Comparison of ENCODE assay signal across 24 mouse cellular contexts in genomic region chr11:43656464-43656863, GRCm38 (mm10). TPM values are rescaled to one million over a fixed set of nuclear protein-coding genes. Genes with fewer than 3 reads are reported as not detected.
DNase-seq lines count a peak whose midpoint lies in the region; ATAC-seq and TF ChIP-seq lines count a peak whose summit lies in the region.
"Had no signal": no experiment of that assay in that cellular context is flagged by ENCODE, and none has a peak within 500 bp of the region (broad histone marks: within the 10 kb centered on the region; RNA-seq: fewer than 3 reads in every experiment).

No protein-coding gene starts in this region.

- dilution Hi-C loops in CH12.LX (cut with MboI; ENCODE audit: extremely low pct_ligation_motif_present, extremely low pct_unique_long_range_greater_than_20kb, low sequenced_read_pairs) = no loop called here

- ATAC-seq in kidney, embryonic 14.5 days (ENCODE audit: low FRiP score, low TSS enrichment) = peak; percentile 46; the same call in 1 of the 2 replicates
- 0 out of 2 replicates have a peak, but pooled peaks have one; percentile 29 for ATAC-seq in megakaryocyte progenitor cell, adult 5-6 weeks (replicated peaks; ENCODE audit: poor library complexity)
- ATAC-seq in forebrain, embryonic 14.5 days = no peak

- no peaks in the 10 kb centered on the region for H3K36me3 ChIP-seq in kidney, embryonic 14.5 days (ENCODE audit: control insufficient read depth, insufficient read depth, low read length)
- no peaks in the 10 kb centered on the region for H3K36me3 ChIP-seq in CH12.LX (replicated peaks in 1 of 2; ENCODE audit: control insufficient read depth in 1 of 2, insufficient read depth in 1 of 2, low read length in 1 of 2)
- H3K36me3 ChIP-seq in forebrain, embryonic 14.5 days (ENCODE audit: control insufficient read depth, insufficient read depth, low read length) = no peaks in the 10 kb centered on the region
- H3K36me3 ChIP-seq: embryonic facial prominence, embryonic 12.5 days; lung, embryonic 15.5 days; neural tube, embryonic 13.5 days had no signal

- no peak overlapping the region for H3K9ac ChIP-seq in kidney, embryonic 14.5 days (ENCODE audit: low read depth, low read length)
- H3K9ac ChIP-seq in CH12.LX (ENCODE audit: insufficient read depth, low read depth) = no peak overlapping the region
- H3K9ac ChIP-seq in forebrain, embryonic 14.5 days (ENCODE audit: low read length) = no peak overlapping the region
- H3K9ac ChIP-seq: embryonic facial prominence, embryonic 12.5 days; lung, embryonic 15.5 days; neural tube, embryonic 13.5 days had no signal

- no peak overlapping the region for H3K4me3 ChIP-seq in kidney, embryonic 14.5 days (ENCODE audit: low read length)
- no peak overlapping the region for H3K4me3 ChIP-seq in CH12.LX (replicated peaks in 1 of 3; ENCODE audit: low read depth in 2 of 3, low read length in 2 of 3, poor library complexity in 1 of 3)
- H3K4me3 ChIP-seq in forebrain, embryonic 14.5 days (ENCODE audit: low read depth, low read length) = no peak overlapping the region
- H3K4me3 ChIP-seq: embryonic facial prominence, embryonic 12.5 days; lung, embryonic 15.5 days; neural tube, embryonic 13.5 days had no signal

- 25% methylated on average over 9 of the region's 10 CpGs for WGBS in kidney, embryonic 14.5 days
- WGBS in large intestine, adult 2 months = 20% methylated on average over 10 of the region's 10 CpGs
- 76% methylated on average over 10 of the region's 10 CpGs for WGBS in forebrain, embryonic 14.5 days

- TF ChIP-seq RAD21 in CH12.LX (IDR thresholded peaks at IDR 0.05; ENCODE audit: low read depth, low read length) = no peak

- no peak for TF ChIP-seq EP300 in CH12.LX (IDR thresholded peaks at IDR 0.05; ENCODE audit: low read length)

- H3K27me3 ChIP-seq in kidney, embryonic 14.5 days (ENCODE audit: control insufficient read depth, insufficient read depth, low read length) = no peaks in the 10 kb centered on the region
- H3K27me3 ChIP-seq in CH12.LX (replicated peaks) = no peaks in the 10 kb centered on the region
- no peaks in the 10 kb centered on the region for H3K27me3 ChIP-seq in forebrain, embryonic 14.5 days (replicated peaks; ENCODE audit: control insufficient read depth, insufficient read depth, low read length)
- H3K27me3 ChIP-seq: embryonic facial prominence, embryonic 12.5 days; lung, embryonic 15.5 days; neural tube, embryonic 13.5 days had no signal

- no peak overlapping the region for H3K4me2 ChIP-seq in kidney, embryonic 14.5 days (replicated peaks; ENCODE audit: low read depth, low read length)
- peak overlapping the region; percentile 3; the same call in 1 of the 2 replicates for H3K4me2 ChIP-seq in CH12.LX (ENCODE audit: insufficient read depth, low read depth, poor library complexity, severe bottlenecking)
- no peak overlapping the region for H3K4me2 ChIP-seq in forebrain, embryonic 14.5 days (ENCODE audit: low read length)
- H3K4me2 ChIP-seq: embryonic facial prominence, embryonic 12.5 days; lung, embryonic 15.5 days; neural tube, embryonic 13.5 days had no signal

- no peak for DNase-seq in kidney, postnatal 36 days
- no peak for DNase-seq in CH12.LX (ENCODE audit: extremely low read depth)
- DNase-seq in large intestine, adult 2 months (ENCODE audit: low read depth, low spot score) = peak; percentile 44
- no peak for DNase-seq in urinary bladder, adult 2 months (ENCODE audit: low spot score)
- DNase-seq in forebrain, embryonic 14.5 days (ENCODE audit: low spot score) = no peak
- no peak for DNase-seq in neural tube, embryonic 10.5 days (ENCODE audit: extremely low spot score, low spot score)
- DNase-seq: adrenal gland, postnatal 10 days; cerebellum, adult 18-20 months; gastrocnemius, postnatal 14 days; kidney, adult 11 months; thymus, postnatal 4 days had no signal

- no peak for TF ChIP-seq CTCF in CH12.LX (conservative IDR thresholded peaks at IDR 0.05 in 1 of 2, IDR thresholded peaks at IDR 0.05 in 1 of 2; ENCODE audit: low read depth in 2 of 2, low read length in 2 of 2)

- in situ Hi-C loops in CH12.LX (cut with MboI; ENCODE audit: low pct_ligation_motif_present, low pct_unique_long_range_greater_than_20kb, low sequenced_read_pairs) = no loop called here

- TF ChIP-seq POLR2A in CH12.LX (IDR thresholded peaks at IDR 0.05; ENCODE audit: low read depth, low read length) = no peak

- no peak overlapping the region for H3K27ac ChIP-seq in kidney, embryonic 14.5 days (ENCODE audit: low read depth, low read length)
- no peak overlapping the region for H3K27ac ChIP-seq in CH12.LX (ENCODE audit: insufficient read depth, low read depth)
- no peak overlapping the region for H3K27ac ChIP-seq in forebrain, embryonic 14.5 days (ENCODE audit: low read depth, low read length)
- H3K27ac ChIP-seq: embryonic facial prominence, embryonic 12.5 days; lung, embryonic 15.5 days; neural tube, embryonic 13.5 days had no signal

- H3K79me2 ChIP-seq in CH12.LX (replicated peaks; ENCODE audit: control insufficient read depth, extremely low read depth, insufficient read depth, poor library complexity, severe bottlenecking) = no peaks in the 10 kb centered on the region

- H3K4me1 ChIP-seq in kidney, embryonic 14.5 days (ENCODE audit: control insufficient read depth, insufficient read depth, low read length) = 0 out of 2 replicates have a peak, but pooled peaks cover 8% of the 10 kb centered on the region
- peaks cover 3 to 36% of the 10 kb centered on the region in 2 experiments; a peak in 3 of 4 replicates for H3K4me1 ChIP-seq in CH12.LX (ENCODE audit: control insufficient read depth in 1 of 2, insufficient read depth in 2 of 2)
- H3K4me1 ChIP-seq in forebrain, embryonic 14.5 days (ENCODE audit: control insufficient read depth, insufficient read depth, low read length) = peaks cover 8% of the 10 kb centered on the region; the same call in 1 of the 2 replicates

- no peaks in the 10 kb centered on the region for H3K9me3 ChIP-seq in kidney, embryonic 14.5 days (ENCODE audit: control insufficient read depth, low read length)
- H3K9me3 ChIP-seq in CH12.LX (replicated peaks; ENCODE audit: low read length) = peaks cover 4% of the 10 kb centered on the region
- no peaks in the 10 kb centered on the region; the same call in 1 of the 2 replicates for H3K9me3 ChIP-seq in forebrain, embryonic 14.5 days (replicated peaks; ENCODE audit: control insufficient read depth, low read length)
- H3K9me3 ChIP-seq: embryonic facial prominence, embryonic 12.5 days; lung, embryonic 15.5 days; neural tube, embryonic 13.5 days had no signal

TF ChIP-seq in CH12.LX, 34 proteins besides CTCF, POLR2A, EP300 and RAD21:
- 0 out of 2 replicates have a peak, but pooled peaks have one; percentile 43 for TF ChIP-seq MAZ (IDR thresholded peaks at IDR 0.05; ENCODE audit: low read depth, low read length)
- TF ChIP-seq IRF4 (IDR thresholded peaks at IDR 0.05; ENCODE audit: low read depth, low read length) = no peak; the same call in 1 of the 2 replicates

RNA-seq across cellular contexts. Expression of gene Pwwp2a, which starts 25.3 kb away (rescaled TPM):
- 44.9 and 50.1 TPM in 2 replicates for polyA plus RNA-seq in kidney, embryonic 14.5 days (2014; fragmentation: Nextera tagmentation; extraction: Ambion mirVana)
- total RNA-seq in CH12.LX (2012; rRNA removed) = 15.2 and 16.7 TPM in 2 replicates
- total RNA-seq in CH12.LX (2014; rRNA removed) = 11.5 and 13.0 TPM in 2 replicates
- polyA plus RNA-seq in CH12.LX (2012; ENCODE audit: insufficient read length, low read depth) = 26.8 and 31.0 TPM in 2 replicates
- polyA plus RNA-seq in large intestine, adult 2 months (2012; rRNA removed) = 10.4 and 14.5 TPM in 2 replicates
- total RNA-seq in megakaryocyte progenitor cell, adult 5-6 weeks (2015) = 44.5 and 46.9 TPM in 2 replicates
- total RNA-seq in megakaryocyte progenitor cell, adult 5-6 weeks (2017) = 27.8 and 39.3 TPM in 2 replicates
- 25.2 and 25.5 TPM in 2 replicates for polyA plus RNA-seq in urinary bladder, adult 2 months (2012; rRNA removed)
- 22.4 and 26.7 TPM in 2 replicates for polyA plus RNA-seq in forebrain, embryonic 14.5 days (2014; fragmentation: Nextera tagmentation; extraction: Ambion mirVana)

RNA-seq across cellular contexts. Expression of gene Fabp6, which starts 55.1 kb away (rescaled TPM):
- polyA plus RNA-seq in kidney, embryonic 14.5 days (2014; fragmentation: Nextera tagmentation; extraction: Ambion mirVana) = not detected in 2 replicates
- total RNA-seq in CH12.LX (2012; rRNA removed) (not detected in 2 replicates), CH12.LX (2014; rRNA removed) (not detected in 2 replicates)
- not detected in 2 replicates for polyA plus RNA-seq in CH12.LX (2012; ENCODE audit: insufficient read length, low read depth)
- polyA plus RNA-seq in large intestine, adult 2 months (2012; rRNA removed) = 632 and 6,441 TPM in 2 replicates
- total RNA-seq in megakaryocyte progenitor cell, adult 5-6 weeks (2015) = not detected in 2 replicates
- total RNA-seq in megakaryocyte progenitor cell, adult 5-6 weeks (2017) = not detected in 2 replicates
- 1.6 and 3.0 TPM in 2 replicates for polyA plus RNA-seq in urinary bladder, adult 2 months (2012; rRNA removed)
- not detected in 2 replicates for polyA plus RNA-seq in forebrain, embryonic 14.5 days (2014; fragmentation: Nextera tagmentation; extraction: Ambion mirVana)
- total RNA-seq: adrenal gland, postnatal 10 days; common myeloid progenitor, adult 5-6 weeks; gastrocnemius, postnatal 14 days; heart, adult 8-10 months; layer of hippocampus, postnatal 25 days; left cerebral cortex, postnatal 25 days had no signal
- polyA plus RNA-seq: embryonic facial prominence, embryonic 12.5 days; heart, postnatal 0 days; hindbrain, embryonic 11.5 days; lung, embryonic 15.5 days; neural tube, embryonic 13.5 days; spleen, adult 2 months; testis, adult 2 months had no signal

Comparison
In these comparisons a context has a peak if more than half of its experiments do, and no peak if none do; other contexts are left out.
1. RNA of gene Fabp6, which starts 55.1 kb away (polyA plus RNA-seq): 632 to 6,441 TPM in large intestine, adult 2 months; 1.6 to 3.0 TPM in urinary bladder, adult 2 months, not detected in kidney, embryonic 14.5 days, not detected in CH12.LX and not detected in forebrain, embryonic 14.5 days; every median in the first group is over 100 times any median in the second.